Mouse (Mus musculus) liver, postnatal 0 days (tissue): ENCODE results near the gene Hoxb4. TPM values are rescaled to one million over a fixed set of nuclear protein-coding genes. Genes with fewer than 3 reads are reported as not detected.

Experiments used
- ATAC-seq: fragments of 200-750 bp; cut with Nextera tagmentation; 2 replicates; pipeline ENCODE4 v1.8.0; 2017; ENCODE audit warnings: mild to moderate bottlenecking, moderate library complexity
- DNase-seq: peaks from one replicate; pipeline ENCODE4 v3.0.0-alpha.2; 2016
- H3K27ac ChIP-seq: fragments of 300-500 bp; sonication (generic); 2 replicates; pipeline ENCODE4 v1.5.1; 2014; ENCODE audit warnings: antibody characterized with exemption, moderate library complexity, mild to moderate bottlenecking, low read depth
- H3K27me3 ChIP-seq: fragments of 300-500 bp; sonication (generic); 2 replicates; pipeline ENCODE4 v1.6.1; 2014; ENCODE audit warnings: low read length, control low read depth, mixed read lengths; ENCODE audit not compliant: insufficient read depth
- H3K36me3 ChIP-seq: fragments of 300-500 bp; sonication (generic); replicated peaks from 2 replicates; pipeline ENCODE4 v1.6.1; 2014; ENCODE audit warnings: mild to moderate bottlenecking, control low read depth, low read length, moderate library complexity, mixed read lengths; ENCODE audit not compliant: insufficient read depth
- H3K4me1 ChIP-seq: fragments of 300-500 bp; sonication (generic); 2 replicates; pipeline ENCODE4 v1.6.1; 2014; ENCODE audit warnings: antibody characterized with exemption, mild to moderate bottlenecking, control low read depth; ENCODE audit not compliant: insufficient read depth
- H3K4me2 ChIP-seq: fragments of 300-500 bp; sonication (generic); 2 replicates; pipeline ENCODE4 v1.6.1; 2014; ENCODE audit warnings: low read depth, mild to moderate bottlenecking, low read length, moderate library complexity, mixed read lengths
- H3K4me3 ChIP-seq: fragments of 300-500 bp; sonication (generic); 2 replicates; pipeline ENCODE4 v1.5.1; 2014; ENCODE audit warnings: low read depth, low read length
- H3K9ac ChIP-seq: fragments of 300-500 bp; sonication (generic); replicated peaks from 2 replicates; pipeline ENCODE4 v1.6.1; 2014; ENCODE audit warnings: mild to moderate bottlenecking, moderate library complexity
- H3K9me3 ChIP-seq: fragments of 300-500 bp; sonication (generic); 2 replicates; pipeline ENCODE4 v1.6.1; 2016; ENCODE audit warnings: mild to moderate bottlenecking, control low read depth, low read length, mixed read lengths
- CTCF ChIP-seq: sonication (generic); IDR thresholded peaks from 2 replicates; pipeline ENCODE4 v1.5.1; 2016; ENCODE audit warnings: antibody characterized with exemption, low read depth
- EP300 ChIP-seq: IDR thresholded peaks from 2 replicates; pipeline ENCODE4 v1.6.1; 2016; ENCODE audit warnings: antibody characterized with exemption, low read depth, mild to moderate bottlenecking
- WGBS: fragments of 180-500 bp; shearing (Covaris S2); extraction: QIAGEN DNeasy Blood & Tissue Kit; methylation state at CpG from one replicate; pipeline ENCODE4 v1.1.7; 2014; ENCODE audit not compliant: insufficient replicate concordance; 5-methylcytosine and 5-hydroxymethylcytosine counted together
- polyA plus RNA-seq: library from polyadenylated mRNA; unstranded; fragments of >200 nt; fragmentation: Nextera tagmentation; extraction: Ambion mirVana; gene quantifications from 2 replicates; pipeline ENCODE4 v1.2.1, GENCODE M21; 2015

Gene Hoxb4
- polyA plus RNA-seq, 1 experiment from 2014 or later, result 0.27 TPM

- WGBS, result 18% methylated on average over 21 of the region's 21 CpGs
Observed at GRCm38 (mm10) chr11:96289293-96289692, 28.8 kb upstream of the Hoxb4 start.

GRCm38 (mm10) chr11:96289837-96290236 is 28.2 kb upstream of the Hoxb4 start:
- Histone ChIP-seq H3K4me2 (no peak overlapping the region), H3K4me1 (no peaks in the 10 kb centered on the region), H3K9ac (no peak overlapping the region), H3K27ac (no peak overlapping the region), H3K9me3 (no peaks in the 10 kb centered on the region), H3K36me3 (no peaks in the 10 kb centered on the region), H3K27me3 (peaks cover 97% of the 10 kb centered on the region), H3K4me3 (no peak overlapping the region)
- no peak for TF ChIP-seq EP300
- no peak for TF ChIP-seq CTCF
- no peak for DNase-seq
- 27% methylated on average over 6 of the region's 6 CpGs for WGBS
- ATAC-seq, result no peak

More at GRCm38 (mm10) chr11:96289293-96289692, 28.8 kb upstream of the Hoxb4 start:
- Histone ChIP-seq H3K36me3 (no peaks in the 10 kb centered on the region), H3K27ac (no peak overlapping the region), H3K9ac (no peak overlapping the region), H3K4me2 (no peak overlapping the region), H3K4me3 (no peak overlapping the region), H3K4me1 (no peaks in the 10 kb centered on the region), H3K27me3 (peaks cover 97% of the 10 kb centered on the region), H3K9me3 (no peaks in the 10 kb centered on the region)
- no peak for TF ChIP-seq EP300
- TF ChIP-seq CTCF, result no peak
- DNase-seq, result no peak
- ATAC-seq, result no peak

DNA sequence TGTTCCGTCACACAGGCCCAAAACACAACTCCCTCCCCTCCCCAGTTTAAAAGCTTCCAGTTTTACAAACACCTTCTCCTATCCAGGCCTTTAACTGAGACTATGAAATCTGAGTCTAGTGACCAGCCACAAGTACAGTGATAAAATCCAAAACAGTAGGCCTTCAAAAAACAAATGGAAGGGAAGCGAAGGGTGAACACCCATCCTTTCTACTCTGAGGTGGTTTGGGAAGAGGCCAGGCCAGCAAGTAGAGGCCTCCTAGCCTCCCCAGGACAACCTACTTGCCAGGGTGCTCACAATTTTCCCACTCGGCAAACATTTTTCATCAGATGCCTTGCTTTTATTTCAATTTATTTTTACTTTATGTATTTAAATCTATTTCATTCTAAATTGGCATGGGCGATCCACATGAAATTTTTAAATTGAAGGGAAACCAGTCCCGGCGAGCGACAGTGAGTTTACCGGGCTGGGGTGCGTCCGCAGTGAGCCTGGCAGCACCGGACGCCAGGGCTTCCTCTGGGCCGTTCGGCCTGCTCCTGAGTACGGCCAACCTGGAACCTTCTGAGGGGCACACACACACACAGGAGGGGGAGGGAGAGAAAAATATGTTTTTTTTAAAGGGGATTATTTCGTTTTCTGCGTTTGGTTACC is 27.2 kb upstream of the Hoxb4 start:
- ATAC-seq (no peak), DNase-seq (no peak)
- 33% methylated on average over 17 of the region's 17 CpGs for WGBS
- Histone ChIP-seq H3K27me3 (peaks cover 97% of the 10 kb centered on the region), H3K4me3 (no peak overlapping the region), H3K9me3 (no peaks in the 10 kb centered on the region), H3K36me3 (no peaks in the 10 kb centered on the region), H3K4me2 (no peak overlapping the region), H3K4me1 (no peaks in the 10 kb centered on the region), H3K27ac (no peak overlapping the region), H3K9ac (no peak overlapping the region)
- TF ChIP-seq EP300 (no peak), CTCF (no peak)

- H3K36me3 ChIP-seq, result no peaks in the 10 kb centered on the region
- TF ChIP-seq CTCF, result no peak
- TF ChIP-seq EP300, result no peak
- no peak within 1 kb of the TSS for H3K4me2 ChIP-seq
- no peak within 1 kb of the TSS for H3K9ac ChIP-seq
- H3K27ac ChIP-seq, result no peak within 1 kb of the TSS
- peaks cover 97% of the 10 kb centered on the region for H3K27me3 ChIP-seq
- no peaks in the 10 kb centered on the region for H3K9me3 ChIP-seq
- ATAC-seq, result no peak
- 11% methylated on average over 22 of the region's 22 CpGs for WGBS
- no peak for DNase-seq
- H3K4me3 ChIP-seq, result no peak within 1 kb of the TSS
- no peaks in the 10 kb centered on the region for H3K4me1 ChIP-seq
Observed at GRCm38 (mm10) chr11:96291681-96292564, 26.1 kb upstream of the Hoxb4 start, which contains the start of gene Hoxb6. Gene Hoxb6, plus strand, starts transcription at chr11:96292476.

- Histone ChIP-seq H3K4me2 (no peak overlapping the region), H3K9ac (no peak overlapping the region), H3K9me3 (no peaks in the 10 kb centered on the region), H3K36me3 (no peaks in the 10 kb centered on the region), H3K4me1 (no peaks in the 10 kb centered on the region), H3K4me3 (no peak overlapping the region), H3K27ac (no peak overlapping the region), H3K27me3 (peaks cover 97% of the 10 kb centered on the region)
- ATAC-seq (no peak), DNase-seq (no peak)
- no peak for TF ChIP-seq CTCF
- WGBS, result 4% methylated on average over 12 of the region's 12 CpGs
Observed at GRCm38 (mm10) chr11:96292565-96293301, 25.3 kb upstream of the Hoxb4 start.

DNA sequence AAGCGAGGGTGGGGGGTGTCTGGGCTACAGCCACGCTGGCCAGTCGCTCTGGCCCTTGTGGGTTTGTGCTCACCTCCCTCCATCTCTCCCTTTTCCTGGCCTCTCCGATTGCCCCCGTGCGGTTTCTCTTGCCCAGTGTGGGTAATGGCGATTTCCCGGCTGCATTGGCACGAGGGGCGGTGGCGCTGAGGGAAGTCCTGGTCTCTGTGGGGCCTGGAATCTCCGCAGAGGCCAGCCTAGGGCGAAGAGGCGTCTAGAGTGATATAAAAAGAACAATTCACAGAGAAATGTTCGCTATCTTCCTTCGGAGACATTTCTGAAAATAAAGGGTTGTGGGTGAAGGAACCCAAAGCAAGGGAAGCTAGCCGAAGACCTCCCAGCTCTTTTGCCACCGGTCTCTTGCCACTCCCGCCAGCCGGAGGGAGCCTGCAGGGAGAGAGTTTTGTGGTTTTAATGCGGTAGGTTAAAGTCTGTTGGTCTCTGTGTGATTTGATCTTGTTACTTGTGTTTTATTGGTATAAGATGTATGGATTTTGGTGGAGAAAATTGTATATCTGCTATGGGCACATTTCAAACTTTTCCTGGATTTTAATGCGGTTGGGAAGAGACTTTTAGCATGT is 24.7 kb upstream of the Hoxb4 start:
- WGBS, result 2% methylated on average over 22 of the region's 22 CpGs
- no peak overlapping the region for H3K4me3 ChIP-seq
- H3K27ac ChIP-seq, result no peak overlapping the region
- ATAC-seq (no peak), DNase-seq (no peak)
- no peaks in the 10 kb centered on the region for H3K9me3 ChIP-seq
- H3K36me3 ChIP-seq, result no peaks in the 10 kb centered on the region
- H3K4me2 ChIP-seq, result no peak overlapping the region
- H3K27me3 ChIP-seq, result peaks cover 97% of the 10 kb centered on the region
- TF ChIP-seq CTCF, result no peak
- no peaks in the 10 kb centered on the region for H3K4me1 ChIP-seq
- H3K9ac ChIP-seq, result no peak overlapping the region
